Mouse (Mus musculus) telencephalon, adult 2 months (tissue): Measurements from ENCODE around the gene Tnks2.
"Not testable (repeated sequence)": the region's sequence is repeated elsewhere in the genome, so short reads cannot be mapped to it uniquely, and the experiment has no call there.

Experiments
- DNase-seq: peaks from one replicate; pipeline ENCODE4 v3.0.0-alpha.2; 2011; ENCODE audit warnings: low read depth, low spot score

Tnks2 gene

GRCm38 (mm10) chr19:36822701-36823100, 11.3 kb upstream of the Tnks2 start:
- no peak for DNase-seq

GRCm38 (mm10) chr19:36827650-36828049, 6.4 kb upstream of the Tnks2 start:
- no peak for DNase-seq

DNA sequence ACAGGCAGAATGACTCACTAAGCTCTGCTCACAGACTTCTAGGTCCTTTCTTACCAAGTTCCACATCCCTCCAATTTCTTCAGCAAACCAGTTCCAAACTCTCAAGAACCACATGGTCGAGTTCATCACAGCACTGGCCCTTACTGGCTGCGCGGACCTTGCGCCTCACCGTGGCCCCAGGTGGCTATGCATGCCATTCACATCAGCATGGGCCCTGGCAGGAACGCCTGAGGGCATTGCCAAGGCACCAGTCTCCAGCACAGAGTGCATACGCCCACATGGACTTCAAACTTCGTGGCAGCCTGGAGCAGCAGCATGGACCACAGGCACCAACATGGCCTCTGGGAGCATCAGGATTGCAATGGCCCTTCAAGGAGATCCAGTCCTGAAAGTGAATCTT, 5.7 kb upstream of the Tnks2 start:
- no peak for DNase-seq

DNA sequence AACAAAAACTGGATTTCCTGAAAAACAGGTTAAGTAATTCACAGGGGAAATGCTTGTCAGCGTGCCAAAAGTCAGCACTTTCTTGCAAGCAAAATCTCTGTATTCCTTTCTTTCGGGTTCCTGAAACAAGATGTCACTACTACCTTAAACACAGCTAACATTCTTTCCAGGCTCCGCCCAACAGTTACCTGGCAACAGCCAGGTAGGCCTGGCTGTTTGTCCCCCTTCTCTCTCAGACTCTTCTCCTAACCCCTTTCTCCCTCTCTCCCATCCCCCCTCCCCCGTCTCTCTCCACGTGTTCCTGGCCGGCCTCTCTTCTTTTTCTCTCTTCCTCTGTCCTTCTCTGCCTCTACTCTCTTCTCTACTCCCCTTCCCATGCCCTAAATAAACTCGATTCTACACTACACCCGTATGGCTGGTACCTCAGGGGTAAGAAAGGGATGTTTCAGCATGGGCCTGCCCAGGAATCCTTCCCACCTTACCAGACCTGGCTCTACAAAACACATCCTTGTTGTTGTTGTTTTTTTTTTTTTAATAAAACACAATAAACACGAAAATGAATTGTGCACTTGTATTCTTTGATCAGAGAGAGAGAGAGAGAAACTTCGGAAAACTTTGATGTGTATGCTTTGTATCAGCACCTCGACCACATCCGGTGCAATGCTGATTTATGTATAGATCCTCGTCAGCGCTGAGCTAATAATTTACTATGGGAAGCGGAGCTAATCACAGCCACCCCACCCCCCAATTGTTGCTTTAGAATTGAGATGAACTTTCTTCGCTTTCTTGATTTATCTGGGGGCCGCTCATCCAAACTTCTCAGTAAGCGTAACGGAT, 863 bp upstream of the Tnks2 start:
- DNase-seq = no peak

- DNase-seq = no peak
These were observed 750 bp downstream of the Tnks2 start for GRCm38 (mm10) chr19:36834532-36835431.

DNA sequence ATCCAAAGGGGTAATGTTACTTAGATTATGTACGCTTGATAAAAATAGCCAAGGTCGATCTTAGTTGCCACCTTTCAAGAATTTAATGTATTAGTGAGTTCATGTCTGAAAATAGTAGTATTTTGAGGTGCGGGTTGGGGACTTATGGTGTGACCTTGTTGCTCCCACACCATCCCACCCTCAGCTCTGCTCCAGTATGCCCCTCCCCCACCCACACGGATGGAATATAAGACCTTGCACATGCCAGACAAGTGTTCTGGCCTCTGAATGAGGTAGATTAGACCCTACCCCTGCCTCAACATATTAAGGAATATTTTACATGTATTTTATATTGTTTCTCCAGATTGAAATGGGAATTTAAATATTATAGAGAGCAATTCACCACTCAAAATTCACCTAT, 2.0 kb downstream of the Tnks2 start:
- DNase-seq = no peak

- DNase-seq = no peak
These were observed 6.3 kb downstream of the Tnks2 start for GRCm38 (mm10) chr19:36840301-36840700.

- DNase-seq = no peak
These were observed 9.8 kb downstream of the Tnks2 start for GRCm38 (mm10) chr19:36843866-36844265.

DNA sequence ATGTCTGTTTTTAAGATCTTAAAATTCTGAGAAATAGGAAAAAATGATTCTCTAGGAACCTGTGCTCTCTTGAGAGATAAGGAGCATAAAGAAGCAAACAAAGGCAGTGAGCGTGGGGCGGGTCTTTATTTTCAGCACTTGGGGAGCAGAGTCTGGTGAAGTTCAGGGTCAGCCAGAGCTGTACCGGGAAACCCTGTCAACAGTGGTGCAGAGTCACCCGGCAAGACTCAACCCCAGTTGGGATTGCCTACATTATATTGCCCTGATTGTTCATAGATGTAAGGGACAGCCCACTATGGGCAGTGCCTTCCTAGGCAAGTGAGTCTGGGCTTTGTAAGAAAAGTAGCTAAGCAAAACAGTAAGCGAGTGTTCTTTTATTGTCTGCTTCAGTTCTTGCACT, 11.9 kb downstream of the Tnks2 start:
- no peak for DNase-seq

- DNase-seq = no peak
These were observed 19.8 kb downstream of the Tnks2 start for GRCm38 (mm10) chr19:36853831-36854230.

GRCm38 (mm10) chr19:36857851-36858250, 23.8 kb downstream of the Tnks2 start:
- no peak for DNase-seq

DNA sequence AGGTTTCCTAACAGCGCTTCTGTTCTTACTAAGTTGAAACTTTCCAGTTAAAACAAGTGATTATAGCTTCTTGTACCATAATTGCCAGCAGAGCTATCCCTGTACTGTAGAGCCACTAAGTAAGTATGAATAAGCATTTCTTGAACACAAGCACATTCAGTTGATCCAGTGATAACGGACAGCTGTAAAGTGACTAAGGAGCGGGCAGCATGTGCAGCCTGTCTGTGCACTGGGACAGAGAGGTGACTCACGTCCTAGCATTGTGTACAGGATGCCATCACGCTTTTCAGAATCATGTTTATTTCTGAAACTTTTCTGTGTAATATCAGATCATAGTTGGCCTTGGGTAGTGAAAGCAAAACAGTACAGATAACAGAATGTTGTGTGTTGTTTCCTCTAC, 26.4 kb downstream of the Tnks2 start:
- no peak for DNase-seq

DNA sequence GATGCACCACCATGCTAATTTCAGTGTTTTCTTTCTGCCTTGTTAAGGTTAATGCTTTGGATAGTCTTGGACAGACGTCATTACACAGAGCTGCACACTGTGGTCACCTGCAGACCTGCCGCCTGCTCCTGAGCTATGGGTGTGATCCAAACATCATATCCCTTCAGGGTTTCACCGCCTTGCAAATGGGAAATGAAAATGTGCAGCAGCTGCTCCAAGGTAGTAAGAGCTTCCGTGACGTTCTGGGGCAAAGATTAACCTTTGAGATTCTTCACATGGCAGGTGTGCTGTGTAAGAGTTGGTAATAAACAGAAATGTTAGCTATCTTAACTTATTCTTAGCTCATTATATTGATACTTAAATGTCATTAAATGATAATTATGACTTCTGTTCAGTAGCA, 31.9 kb downstream of the Tnks2 start:
- no peak for DNase-seq

GRCm38 (mm10) chr19:36867416-36867815, 33.4 kb downstream of the Tnks2 start:
- DNase-seq = no peak

DNA sequence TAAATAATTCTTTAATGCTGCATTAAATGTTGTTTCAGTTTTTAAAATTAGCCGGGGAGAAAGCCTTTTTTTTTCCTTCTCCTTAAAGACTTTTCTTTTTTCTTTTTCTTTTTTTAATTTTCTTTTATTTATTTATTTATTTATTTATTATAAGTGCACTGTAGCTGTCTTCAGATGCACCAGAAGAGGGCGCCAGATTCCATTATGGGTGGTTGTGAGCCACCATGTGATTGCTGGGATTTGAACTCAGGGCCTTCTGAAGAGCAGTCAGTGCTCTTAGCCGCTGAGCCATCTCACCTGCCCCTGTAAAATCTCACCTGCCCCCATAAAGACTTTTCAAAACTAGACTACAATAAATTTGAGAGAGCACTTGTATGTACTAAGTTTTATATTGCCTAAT, 34.6 kb downstream of the Tnks2 start:
- DNase-seq = not testable (repeated sequence)

DNA sequence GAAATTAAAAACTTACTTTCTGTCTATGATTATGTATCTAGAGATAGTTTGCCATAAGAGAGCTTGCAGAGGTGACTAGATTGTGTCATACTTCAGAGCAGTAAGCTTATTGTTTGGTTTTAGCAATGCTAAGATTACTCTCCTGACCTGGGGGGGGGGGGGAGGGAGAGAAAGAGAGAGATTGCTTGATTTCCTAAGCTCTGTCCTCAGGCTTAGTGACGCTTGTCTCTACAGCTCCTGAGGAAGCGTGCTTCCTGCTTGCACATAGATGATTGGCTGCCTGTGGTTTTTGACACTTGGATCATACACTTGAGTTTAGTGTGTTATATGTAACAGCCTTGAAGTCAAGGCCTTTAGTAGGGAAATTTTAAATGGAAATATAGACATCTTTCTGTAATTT, 40.6 kb downstream of the Tnks2 start:
- no peak for DNase-seq

GRCm38 (mm10) chr19:36877329-36877728, 43.3 kb downstream of the Tnks2 start:
- no peak for DNase-seq

DNA sequence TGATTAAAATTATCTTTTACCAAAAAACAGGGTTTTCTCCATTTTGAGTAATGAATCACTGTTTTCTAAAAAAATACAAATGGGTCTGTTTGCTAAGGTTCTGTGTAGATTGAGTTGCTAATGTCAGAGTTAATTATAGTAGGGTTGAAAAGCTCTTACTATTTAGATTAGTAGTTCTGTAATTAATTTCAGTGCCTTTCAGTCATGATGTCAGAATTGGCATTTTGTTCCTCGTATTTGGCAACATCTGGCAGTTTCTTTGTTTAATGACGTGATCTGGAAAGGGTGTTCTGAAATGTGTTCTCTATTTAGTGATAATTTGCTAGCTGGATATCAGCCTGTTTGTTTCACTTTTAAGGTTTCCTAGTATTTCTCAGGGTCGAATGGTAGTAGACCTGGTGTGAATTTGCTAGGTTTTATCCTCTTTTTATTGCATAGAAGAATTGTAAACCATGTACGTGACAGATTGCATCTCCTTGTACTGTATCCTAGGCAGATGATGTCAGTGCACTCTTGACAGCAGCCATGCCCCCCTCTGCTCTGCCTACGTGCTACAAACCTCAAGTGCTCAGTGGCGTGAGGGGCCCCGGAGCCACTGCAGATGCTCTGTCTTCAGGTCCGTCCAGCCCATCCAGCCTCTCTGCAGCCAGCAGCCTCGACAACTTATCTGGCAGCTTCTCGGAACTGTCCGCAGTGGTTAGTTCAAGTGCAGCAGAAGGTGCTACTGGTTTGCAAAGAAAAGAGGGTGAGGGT, 44.9 kb downstream of the Tnks2 start:
- no peak for DNase-seq

- no peak for DNase-seq
These were observed 49.1 kb downstream of the Tnks2 start for GRCm38 (mm10) chr19:36883119-36883518.

DNA sequence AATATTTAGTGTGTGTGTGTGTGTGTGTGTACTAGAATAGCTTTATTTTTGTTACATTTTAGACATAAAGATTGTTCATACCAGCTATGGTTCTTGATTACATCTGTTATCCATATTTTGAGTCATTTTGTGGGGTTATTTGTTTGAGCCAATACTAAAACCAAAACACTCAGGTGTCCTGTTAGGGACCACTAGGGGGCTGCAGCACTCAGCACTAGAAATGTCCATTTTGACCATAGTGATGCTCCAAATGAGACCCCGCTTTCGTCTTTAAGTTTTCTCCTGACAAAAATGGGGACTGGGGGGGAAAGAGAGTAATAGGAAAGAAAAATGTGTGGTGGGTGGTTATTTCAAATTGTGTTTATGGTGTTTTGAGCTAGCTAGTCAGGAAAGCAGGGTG, 52.3 kb downstream of the Tnks2 start:
- no peak for DNase-seq

DNA sequence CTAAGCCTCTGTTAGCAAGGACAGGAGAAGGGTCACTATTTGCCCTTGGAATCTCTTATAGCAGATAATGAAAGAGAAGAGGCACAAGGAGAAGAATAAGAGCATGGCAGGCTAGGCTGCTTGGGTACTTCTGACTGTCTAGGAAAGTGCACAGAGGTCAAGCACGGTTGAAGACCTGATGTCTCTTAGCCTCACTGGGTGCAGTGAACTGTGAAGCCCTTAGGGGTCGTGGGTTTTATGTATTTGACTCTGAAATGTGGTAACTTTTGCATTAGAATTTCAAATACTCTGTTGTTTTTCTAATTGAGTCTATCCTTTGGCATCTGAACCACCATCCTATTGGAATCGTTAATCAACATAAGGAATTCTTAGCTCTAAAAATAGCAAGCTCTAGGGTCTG, 53.7 kb downstream of the Tnks2 start:
- DNase-seq = no peak

GRCm38 (mm10) chr19:36891746-36892145, 57.7 kb downstream of the Tnks2 start:
- no peak for DNase-seq
